Mouse (Mus musculus): ENCODE data around the gene Egfl8. TPM values are rescaled to one million over a fixed set of nuclear protein-coding genes. Genes with fewer than 3 reads are reported as not detected.

Egfl8 gene
- 0.20 and 0.33 TPM in 2 replicates for polyA plus RNA-seq (2015; fragmentation: Nextera tagmentation; extraction: Ambion mirVana)

DNA sequence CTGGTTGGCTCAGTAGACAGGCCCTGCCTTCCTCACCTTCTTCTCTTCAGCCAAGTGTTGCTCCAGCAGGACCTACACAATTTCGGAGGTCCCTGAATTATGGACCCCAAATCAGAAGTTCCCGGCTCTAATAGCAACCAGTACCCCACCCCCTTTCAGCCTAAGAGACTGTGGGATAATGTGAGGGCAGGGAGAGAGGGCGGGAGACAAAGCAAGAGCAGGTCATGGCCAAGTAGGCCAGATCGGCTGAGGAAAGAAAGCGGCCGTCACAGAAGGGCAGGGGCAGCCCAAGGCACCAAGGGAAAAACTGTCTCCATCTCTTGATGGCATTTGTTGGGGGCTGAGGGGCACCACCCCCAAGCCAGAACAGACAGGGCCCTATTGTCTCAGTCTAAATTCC is at the start of gene Egfl8:
Egfl8 (minus strand) TSS at position 101 of the 400 bp plus-strand sequence.
- no peak within 1 kb of the TSS for H3K27ac ChIP-seq (replicated peaks)
- H3K4me2 ChIP-seq = no peak within 1 kb of the TSS
- H3K27me3 ChIP-seq = no peaks in the 10 kb centered on the region
- H3K9me3 ChIP-seq (replicated peaks) = no peaks in the 10 kb centered on the region
- WGBS (ENCODE audit: insufficient replicate concordance) = 63% methylated on average over 6 of the region's 6 CpGs
- H3K9ac ChIP-seq = no peak within 1 kb of the TSS
- peaks cover 41% of the 10 kb centered on the region for H3K36me3 ChIP-seq (replicated peaks)
- H3K4me3 ChIP-seq (replicated peaks) = no peak within 1 kb of the TSS
- ATAC-seq (ENCODE audit: insufficient read depth) = no peak
- H3K4me1 ChIP-seq (replicated peaks) = peaks cover 36% of the 10 kb centered on the region

DNA sequence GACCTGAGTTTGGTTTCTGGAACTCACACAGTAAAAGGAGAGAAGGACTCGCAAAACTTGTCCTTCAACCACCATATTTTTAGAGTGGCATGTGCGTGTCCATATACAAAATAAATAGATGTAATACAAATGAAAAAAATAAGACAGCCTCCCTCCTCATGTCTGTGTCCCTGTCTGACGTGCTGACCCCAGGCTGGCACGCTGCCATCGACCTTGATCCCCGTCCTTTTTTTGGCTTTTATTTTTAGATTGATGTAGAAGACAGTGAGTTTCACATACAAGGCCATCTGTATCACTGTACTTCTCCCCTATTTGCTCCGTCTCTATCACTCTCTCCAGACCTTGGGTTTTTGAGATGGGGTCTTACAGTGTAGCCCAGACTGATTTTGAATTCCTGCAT is 48.7 kb upstream of the Egfl8 start:
- no peaks in the 10 kb centered on the region for H3K9me3 ChIP-seq (replicated peaks)
- WGBS (ENCODE audit: insufficient replicate concordance) = 61% methylated on average over 7 of the region's 7 CpGs

DNA sequence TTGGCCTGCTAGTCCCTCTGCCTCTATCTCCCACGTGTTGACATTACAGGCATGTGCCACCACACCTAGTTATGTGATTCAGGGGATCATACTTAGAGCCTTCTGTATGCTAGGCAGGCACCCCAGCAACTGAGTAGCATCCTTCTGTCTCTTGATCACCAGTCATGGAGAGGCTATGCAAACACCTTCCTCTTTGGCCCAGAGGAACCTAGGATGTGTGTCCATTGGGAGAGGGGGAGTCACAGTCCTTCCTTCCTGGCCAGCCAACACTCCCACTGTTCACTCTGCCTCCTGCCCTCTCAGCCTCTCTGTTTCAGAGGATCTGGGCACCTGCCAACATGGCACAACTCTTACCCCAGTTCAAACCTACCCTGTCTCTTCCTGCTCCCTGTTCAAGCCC is 47.8 kb upstream of the Egfl8 start:
- whole genome bisulfite sequencing (ENCODE audit: insufficient replicate concordance) = 17% methylated on average over 1 of the region's 1 CpGs
- no peak overlapping the region for H3K9ac ChIP-seq
- no peak overlapping the region for H3K27ac ChIP-seq (replicated peaks)
- no peaks in the 10 kb centered on the region for H3K9me3 ChIP-seq (replicated peaks)
- H3K36me3 ChIP-seq (replicated peaks) = no peaks in the 10 kb centered on the region
- no peak overlapping the region for H3K4me3 ChIP-seq (replicated peaks)
- peaks cover 54% of the 10 kb centered on the region for H3K27me3 ChIP-seq
- no peak overlapping the region for H3K4me2 ChIP-seq
- H3K4me1 ChIP-seq (replicated peaks) = peaks cover 2% of the 10 kb centered on the region; the same call in 1 of the 2 replicates
- ATAC-seq (ENCODE audit: insufficient read depth) = no peak

More for the DNA sequence above, 48.7 kb upstream of the Egfl8 start:
- Histone ChIP-seq H3K4me2 (no peak overlapping the region), H3K4me3 (replicated peaks) (no peak overlapping the region), H3K36me3 (replicated peaks) (no peaks in the 10 kb centered on the region), H3K27ac (replicated peaks) (no peak overlapping the region), H3K4me1 (replicated peaks) (peaks cover 2% of the 10 kb centered on the region; the same call in 1 of the 2 replicates), H3K27me3 (peaks cover 44% of the 10 kb centered on the region), H3K9ac (no peak overlapping the region)
- ATAC-seq (ENCODE audit: insufficient read depth) = no peak

DNA sequence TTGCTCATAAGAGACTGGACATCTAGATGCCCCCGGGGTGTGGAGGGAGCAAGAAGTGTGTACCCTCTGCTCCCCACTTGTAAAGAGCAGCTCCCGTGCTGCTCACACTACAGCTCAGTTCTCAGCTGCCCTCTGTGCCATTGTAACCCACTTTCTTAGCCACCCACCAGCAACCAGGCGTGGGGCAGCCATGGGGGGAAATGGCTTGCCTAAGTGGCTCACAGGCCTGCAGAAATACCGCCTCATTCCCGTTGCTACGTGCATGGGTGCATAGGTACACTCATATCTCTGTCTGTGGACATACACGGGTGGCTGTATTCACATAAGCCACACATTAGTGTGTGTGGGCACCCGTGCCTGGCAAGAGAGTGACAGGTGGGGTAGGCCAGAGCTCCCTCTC is 47.2 kb upstream of the Egfl8 start:
- H3K36me3 ChIP-seq (replicated peaks) = no peaks in the 10 kb centered on the region
- no peak for ATAC-seq (ENCODE audit: insufficient read depth)
- no peak overlapping the region for H3K27ac ChIP-seq (replicated peaks)
- H3K9me3 ChIP-seq (replicated peaks) = no peaks in the 10 kb centered on the region
- peaks cover 2% of the 10 kb centered on the region; the same call in 1 of the 2 replicates for H3K4me1 ChIP-seq (replicated peaks)
- no peak overlapping the region for H3K9ac ChIP-seq
- no peak overlapping the region for H3K4me2 ChIP-seq
- peaks cover 58% of the 10 kb centered on the region for H3K27me3 ChIP-seq
- WGBS (ENCODE audit: insufficient replicate concordance) = 63% methylated on average over 8 of the region's 8 CpGs
- H3K4me3 ChIP-seq (replicated peaks) = no peak overlapping the region

DNA sequence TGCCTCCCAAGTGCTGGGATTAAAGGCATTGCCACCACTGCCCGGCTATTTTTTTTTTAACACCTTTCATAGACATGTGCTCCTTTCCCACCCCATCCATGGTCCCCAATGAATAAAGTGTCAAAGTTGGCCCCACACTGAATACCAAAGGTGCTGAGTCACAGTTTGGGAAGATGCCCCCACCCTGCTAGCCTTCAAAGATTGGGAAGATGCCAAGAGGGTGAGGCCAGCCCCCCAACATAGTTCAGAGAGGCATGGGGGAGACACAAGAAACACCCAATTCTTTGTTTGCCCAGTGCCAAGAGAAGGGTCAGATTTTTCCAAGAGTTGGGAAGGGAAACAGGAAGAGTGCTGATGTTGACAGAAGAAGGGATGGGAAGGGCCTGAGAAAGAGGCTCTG is 46.7 kb upstream of the Egfl8 start:
- H3K27ac ChIP-seq (replicated peaks) = no peak overlapping the region
- WGBS (ENCODE audit: insufficient replicate concordance) = 53% methylated on average over 1 of the region's 1 CpGs
- no peak overlapping the region for H3K4me2 ChIP-seq
- peaks cover 58% of the 10 kb centered on the region for H3K27me3 ChIP-seq
- no peaks in the 10 kb centered on the region for H3K36me3 ChIP-seq (replicated peaks)
- H3K9me3 ChIP-seq (replicated peaks) = no peaks in the 10 kb centered on the region
- peaks cover 2% of the 10 kb centered on the region; the same call in 1 of the 2 replicates for H3K4me1 ChIP-seq (replicated peaks)
- no peak overlapping the region for H3K9ac ChIP-seq
- no peak overlapping the region for H3K4me3 ChIP-seq (replicated peaks)
- no peak for ATAC-seq (ENCODE audit: insufficient read depth)

DNA sequence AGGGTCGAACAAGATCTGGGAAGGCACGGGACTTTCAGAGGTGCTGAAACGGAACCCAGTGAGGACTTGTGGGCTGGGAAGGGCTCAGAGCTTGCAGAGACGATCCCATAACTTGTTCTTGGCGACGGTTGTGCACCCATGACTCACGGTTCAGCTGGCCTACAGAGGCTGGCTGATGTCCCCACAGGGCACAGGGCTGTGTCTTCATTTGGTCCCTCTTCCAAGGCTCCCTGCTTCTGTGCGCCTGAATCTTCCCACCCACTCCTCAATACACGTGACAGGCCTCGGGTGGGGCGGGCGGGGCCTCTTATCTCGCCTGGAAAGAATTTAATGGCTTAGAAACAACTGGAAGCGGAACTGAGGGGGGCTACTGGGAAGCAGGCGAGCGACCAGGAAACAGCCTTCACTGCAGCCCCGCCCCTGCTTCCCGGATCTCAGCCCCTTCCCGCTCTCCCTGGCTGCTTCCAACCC is 45.4 kb upstream of the Egfl8 start:
- H3K4me2 ChIP-seq = peak overlapping the region; percentile 5; the same call in 1 of the 2 replicates
- H3K4me1 ChIP-seq (replicated peaks) = peaks cover 2% of the 10 kb centered on the region; the same call in 1 of the 2 replicates
- peaks cover 54% of the 10 kb centered on the region for H3K27me3 ChIP-seq
- WGBS (ENCODE audit: insufficient replicate concordance) = 5% methylated on average over 19 of the region's 19 CpGs
- no peak overlapping the region for H3K27ac ChIP-seq (replicated peaks)
- H3K4me3 ChIP-seq (replicated peaks) = no peak overlapping the region
- H3K9ac ChIP-seq = no peak overlapping the region
- H3K36me3 ChIP-seq (replicated peaks) = no peaks in the 10 kb centered on the region
- ATAC-seq (ENCODE audit: insufficient read depth) = no peak
- H3K9me3 ChIP-seq (replicated peaks) = no peaks in the 10 kb centered on the region

DNA sequence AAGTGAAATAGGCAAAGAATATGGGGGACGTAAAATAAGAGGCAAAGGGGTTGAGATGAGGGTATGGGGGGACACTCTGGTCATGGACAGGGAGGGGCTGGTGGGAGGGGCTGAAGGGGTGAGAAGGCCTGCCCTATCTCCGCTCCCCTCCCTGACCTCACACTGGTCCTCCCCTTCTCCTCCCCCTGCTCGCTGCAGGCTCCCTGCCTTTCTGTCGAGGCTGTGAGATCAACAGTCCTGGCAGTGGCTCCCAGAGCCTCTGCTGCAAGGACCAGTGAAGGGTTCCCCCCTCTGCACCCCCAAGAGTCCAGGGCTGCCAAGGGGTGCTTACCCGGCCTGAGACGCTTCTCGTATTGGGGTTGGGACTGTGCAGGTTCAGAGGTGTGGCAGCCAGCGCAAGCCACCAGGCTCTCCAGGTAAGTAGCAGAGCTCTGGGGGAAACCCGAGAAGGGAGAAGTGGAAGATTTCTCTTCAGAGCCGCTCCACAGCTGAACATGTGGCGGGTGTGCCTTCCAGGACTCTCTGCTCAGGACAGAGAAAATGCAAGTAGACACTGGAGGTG is 44.6 kb upstream of the Egfl8 start:
- Histone ChIP-seq H3K9ac (no peak overlapping the region), H3K27ac (replicated peaks) (no peak overlapping the region), H3K36me3 (replicated peaks) (no peaks in the 10 kb centered on the region), H3K4me3 (replicated peaks) (no peak overlapping the region), H3K9me3 (replicated peaks) (no peaks in the 10 kb centered on the region), H3K27me3 (peaks cover 51% of the 10 kb centered on the region), H3K4me1 (replicated peaks) (peaks cover 2% of the 10 kb centered on the region; the same call in 1 of the 2 replicates), H3K4me2 (no peak overlapping the region)
- ATAC-seq (ENCODE audit: insufficient read depth) = no peak
- 32% methylated on average over 11 of the region's 11 CpGs for WGBS (ENCODE audit: insufficient replicate concordance)

DNA sequence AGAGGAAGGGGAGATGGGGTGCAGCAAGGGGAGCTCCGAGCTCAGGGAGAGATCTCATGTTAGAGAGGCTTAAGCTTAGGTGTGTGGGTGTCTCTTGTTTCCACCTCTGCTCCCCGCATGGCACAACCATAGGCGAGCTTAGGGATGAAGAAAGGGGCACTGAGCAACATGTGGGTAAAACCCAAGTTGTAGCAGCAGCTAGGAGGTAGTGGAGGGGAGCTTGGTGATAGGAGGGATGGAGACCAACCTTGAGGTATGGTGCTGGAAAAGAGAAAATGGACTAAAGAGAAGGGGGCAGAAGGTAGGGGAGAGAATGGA is 44.1 kb upstream of the Egfl8 start:
- Histone ChIP-seq H3K27ac (replicated peaks) (no peak overlapping the region), H3K9ac (no peak overlapping the region), H3K27me3 (peaks cover 48% of the 10 kb centered on the region), H3K4me2 (no peak overlapping the region), H3K9me3 (replicated peaks) (no peaks in the 10 kb centered on the region), H3K36me3 (replicated peaks) (no peaks in the 10 kb centered on the region), H3K4me3 (replicated peaks) (no peak overlapping the region), H3K4me1 (replicated peaks) (peaks cover 2% of the 10 kb centered on the region; the same call in 1 of the 2 replicates)
- ATAC-seq (ENCODE audit: insufficient read depth) = no peak
- 46% methylated on average over 3 of the region's 3 CpGs for WGBS (ENCODE audit: insufficient replicate concordance)

DNA sequence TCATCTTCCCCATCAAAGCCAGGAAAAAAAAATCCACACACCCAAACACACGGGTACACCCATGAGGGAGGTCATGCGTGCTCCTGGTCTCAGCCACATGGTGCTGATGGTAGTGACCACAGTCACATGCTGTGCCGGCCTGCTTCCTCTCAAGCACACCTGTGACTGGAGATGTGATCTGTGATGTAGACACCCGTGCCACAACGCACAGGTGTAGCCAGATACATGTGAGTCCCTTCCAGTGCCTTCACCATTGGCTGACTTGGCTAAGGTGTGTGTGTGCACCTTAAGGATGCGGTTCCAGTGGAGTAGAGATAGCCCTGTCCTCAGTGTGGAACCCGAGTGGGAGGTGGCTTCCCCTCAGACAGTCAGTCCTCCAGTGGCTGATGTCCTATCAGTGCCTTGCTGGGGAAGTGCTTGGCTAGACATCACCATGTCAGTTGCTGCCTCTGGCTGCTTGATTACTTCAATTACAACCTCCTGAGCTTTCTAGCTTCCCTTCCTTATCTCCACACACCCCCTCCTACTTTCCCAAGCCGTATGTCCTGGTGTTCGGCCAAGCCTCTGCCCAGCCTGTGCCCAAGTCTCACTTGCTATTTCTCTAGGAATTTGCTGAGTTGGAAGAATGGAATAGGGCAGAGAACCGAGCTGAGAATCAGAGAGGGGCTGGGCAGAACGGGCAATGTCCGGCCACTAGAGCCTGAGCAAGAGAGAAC is 43.6 kb upstream of the Egfl8 start:
- no peak for ATAC-seq (ENCODE audit: insufficient read depth)
- Histone ChIP-seq H3K9ac (no peak overlapping the region), H3K36me3 (replicated peaks) (no peaks in the 10 kb centered on the region), H3K27me3 (peaks cover 48% of the 10 kb centered on the region), H3K27ac (replicated peaks) (no peak overlapping the region), H3K9me3 (replicated peaks) (no peaks in the 10 kb centered on the region), H3K4me3 (replicated peaks) (no peak overlapping the region), H3K4me1 (replicated peaks) (peaks cover 2% of the 10 kb centered on the region; the same call in 1 of the 2 replicates), H3K4me2 (no peak overlapping the region)
- 32% methylated on average over 12 of the region's 12 CpGs for WGBS (ENCODE audit: insufficient replicate concordance)

DNA sequence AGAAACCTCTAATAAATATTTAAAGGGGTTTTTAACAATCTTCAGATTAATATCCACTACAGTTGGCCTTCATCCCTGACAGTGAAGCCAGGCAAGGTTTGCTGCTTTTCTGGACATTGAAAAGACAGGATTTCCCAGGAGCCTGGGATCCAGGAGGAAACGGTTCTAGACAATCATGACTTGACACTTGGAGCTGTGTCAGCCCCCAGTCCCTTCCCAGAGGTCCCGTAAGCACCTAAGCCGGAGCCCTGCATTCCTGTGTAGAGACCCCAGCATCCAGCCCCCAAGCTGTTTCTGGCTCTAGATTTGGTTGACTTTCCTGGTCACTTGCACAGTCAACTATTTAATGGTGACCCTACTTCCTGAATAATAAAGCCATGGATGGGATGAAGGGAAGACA is 42.8 kb upstream of the Egfl8 start:
- peaks cover 46% of the 10 kb centered on the region for H3K27me3 ChIP-seq

DNA sequence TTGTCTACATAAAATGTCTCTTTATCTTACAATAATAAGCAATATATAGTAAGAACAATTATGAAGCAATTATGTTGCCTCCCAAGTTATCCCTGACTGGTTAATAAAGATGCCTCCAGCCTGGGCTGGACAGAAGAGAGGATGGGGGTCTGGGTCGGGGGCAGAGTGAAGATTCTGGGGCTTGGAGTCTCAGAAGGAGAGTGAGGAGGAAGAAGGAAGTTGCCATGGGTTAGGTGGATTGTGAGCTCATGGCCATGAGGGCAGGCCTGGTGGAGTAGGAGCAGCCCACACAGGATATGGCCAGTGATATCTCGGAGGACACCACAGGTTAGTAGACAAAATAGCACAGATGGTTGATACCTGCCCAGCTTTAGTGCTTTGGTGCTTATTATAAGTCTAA is 42.4 kb upstream of the Egfl8 start:
- Histone ChIP-seq H3K27me3 (peaks cover 41% of the 10 kb centered on the region), H3K4me2 (no peak overlapping the region), H3K9ac (no peak overlapping the region), H3K4me1 (replicated peaks) (peaks cover 2% of the 10 kb centered on the region; the same call in 1 of the 2 replicates), H3K27ac (replicated peaks) (no peak overlapping the region), H3K9me3 (replicated peaks) (no peaks in the 10 kb centered on the region), H3K4me3 (replicated peaks) (no peak overlapping the region), H3K36me3 (replicated peaks) (peaks cover 6% of the 10 kb centered on the region; the same call in 1 of the 2 replicates)
- no peak for ATAC-seq (ENCODE audit: insufficient read depth)
- WGBS (ENCODE audit: insufficient replicate concordance) = 25% methylated on average over 2 of the region's 2 CpGs

More for the DNA sequence above, 42.8 kb upstream of the Egfl8 start:
- Histone ChIP-seq H3K4me2 (no peak overlapping the region), H3K9ac (no peak overlapping the region), H3K27ac (replicated peaks) (no peak overlapping the region), H3K4me1 (replicated peaks) (peaks cover 2% of the 10 kb centered on the region; the same call in 1 of the 2 replicates), H3K36me3 (replicated peaks) (peaks cover 2% of the 10 kb centered on the region; the same call in 1 of the 2 replicates), H3K4me3 (replicated peaks) (no peak overlapping the region), H3K9me3 (replicated peaks) (no peaks in the 10 kb centered on the region)
- WGBS (ENCODE audit: insufficient replicate concordance) = 54% methylated on average over 3 of the region's 3 CpGs
- no peak for ATAC-seq (ENCODE audit: insufficient read depth)
